Mouse (Mus musculus) lung, adult 2 months (tissue): ENCODE results near the gene Dusp1. TPM values are rescaled to one million over a fixed set of nuclear protein-coding genes. Genes with fewer than 3 reads are reported as not detected.
A peak's percentile ranks its signal among the peaks of the same experiment; 100 is the strongest.

Experiments
- DNase-seq: peaks from one replicate; pipeline ENCODE4 v3.0.0; 2022
- H3K4me1 ChIP-seq: fragments of 200-500 bp; 2 replicates; pipeline ENCODE4 v1.6.1; 2011; ENCODE audit warnings: low read length; ENCODE audit not compliant: control insufficient read depth, insufficient read depth
- H3K4me3 ChIP-seq: fragments of 200-500 bp; replicated peaks from 2 replicates; pipeline ENCODE3; 2011; ENCODE audit warnings: low read depth, mild to moderate bottlenecking, control low read depth, low read length; ENCODE audit errors: extremely low read depth
- CTCF ChIP-seq: fragments of 200-500 bp; IDR thresholded peaks from 2 replicates; pipeline ENCODE4 v1.5.1; 2011; ENCODE audit warnings: mild to moderate bottlenecking, low read length, control low read depth; ENCODE audit not compliant: insufficient read depth
- POLR2A ChIP-seq: fragments of 200-500 bp; IDR thresholded peaks from 2 replicates; pipeline ENCODE4 v1.6.1; 2011; ENCODE audit warnings: low read depth, mild to moderate bottlenecking, control low read depth, low read length, borderline replicate concordance; ENCODE audit errors: extremely low read depth
- WGBS: fragments of 180-500 bp; shearing (Covaris S2); methylation state at CpG from one replicate; pipeline ENCODE4 v1.1.7; 2018; 5-methylcytosine and 5-hydroxymethylcytosine counted together
- polyA plus RNA-seq: library from polyadenylated mRNA; depleted of rRNA; stranded (reverse); fragments of >200 nt; gene quantifications from 2 replicates; pipeline ENCODE4 v1.2.3, GENCODE M21; 2012

The Dusp1 gene
- polyA plus RNA-seq, 1 experiment: 233 TPM

GRCm38 (mm10) chr17:26530590-26531081, 31.3 kb downstream of the Dusp1 start:
- H3K4me1 ChIP-seq: peaks cover 10% of the 10 kb centered on the region
- TF ChIP-seq POLR2A (peak; percentile 9; the same call in 1 of the 2 replicates), CTCF (no peak)
- DNase-seq: no peak
- WGBS: 50% methylated on average over 3 of the region's 3 CpGs
- no peak overlapping the region for H3K4me3 ChIP-seq

GRCm38 (mm10) chr17:26529791-26530241, 32.1 kb downstream of the Dusp1 start:
- Histone ChIP-seq H3K4me3 (no peak overlapping the region), H3K4me1 (peaks cover 10% of the 10 kb centered on the region)
- TF ChIP-seq CTCF (no peak), POLR2A (no peak)
- WGBS: 55% methylated on average over 5 of the region's 5 CpGs
- DNase-seq: no peak

- WGBS: 70% methylated on average over 6 of the region's 6 CpGs
- TF ChIP-seq POLR2A (no peak), CTCF (no peak)
- DNase-seq: no peak
- peaks cover 7% of the 10 kb centered on the region for H3K4me1 ChIP-seq
- no peak overlapping the region for H3K4me3 ChIP-seq
These were observed 33.2 kb downstream of the Dusp1 start for GRCm38 (mm10) chr17:26528751-26529150.

DNA sequence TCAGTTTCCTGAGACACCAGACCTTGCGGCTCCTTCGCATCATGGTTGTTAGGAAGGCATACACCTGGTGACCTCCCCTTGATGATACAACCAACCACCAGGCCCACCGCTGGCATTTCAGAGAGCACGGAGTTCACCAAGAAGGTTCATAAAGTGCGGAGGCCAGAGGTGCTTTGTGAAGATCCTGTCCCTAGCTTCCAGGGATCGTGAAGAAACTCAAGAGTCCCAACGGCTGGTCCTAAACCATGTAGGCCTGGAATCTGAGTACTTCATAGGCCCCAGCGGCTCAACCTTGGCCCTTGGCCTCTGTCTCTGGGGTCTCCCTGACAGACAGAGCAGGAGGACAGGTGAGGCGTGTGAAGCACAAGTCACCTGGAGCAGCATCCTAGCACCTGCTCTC, 34.6 kb downstream of the Dusp1 start:
- peaks cover 3% of the 10 kb centered on the region for H3K4me1 ChIP-seq
- WGBS: 96% methylated on average over 9 of the region's 9 CpGs
- no peak for TF ChIP-seq CTCF
- TF ChIP-seq POLR2A: no peak
- no peak for DNase-seq
- H3K4me3 ChIP-seq: no peak overlapping the region

DNA sequence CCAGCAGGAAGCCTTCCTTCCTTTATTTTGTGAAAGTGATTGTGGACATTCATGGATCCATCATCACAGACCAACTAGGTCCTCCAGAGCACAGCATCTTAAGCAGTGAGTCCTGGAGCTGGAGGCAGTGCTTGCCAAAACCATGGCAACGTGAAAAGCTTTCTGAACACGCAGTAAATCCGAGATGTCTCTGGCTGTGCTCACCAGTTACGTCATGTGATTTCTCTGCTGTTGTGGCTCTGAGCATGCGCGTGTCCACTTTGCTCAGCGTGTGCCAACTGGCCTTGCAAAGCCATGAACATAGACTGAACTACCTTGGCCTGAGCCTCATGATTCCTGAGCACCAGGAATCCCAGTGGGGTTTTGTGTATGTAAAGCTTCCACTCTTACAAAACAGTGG, 36.6 kb downstream of the Dusp1 start:
- no peak for DNase-seq
- TF ChIP-seq POLR2A: no peak

GRCm38 (mm10) chr17:26524801-26525200, 37.1 kb downstream of the Dusp1 start:
- TF ChIP-seq CTCF (no peak), POLR2A (no peak)
- WGBS: 85% methylated on average over 4 of the region's 4 CpGs
- DNase-seq: no peak
- Histone ChIP-seq H3K4me1 (no peaks in the 10 kb centered on the region), H3K4me3 (no peak overlapping the region)

More for the DNA sequence above, 36.6 kb downstream of the Dusp1 start:
- Histone ChIP-seq H3K4me3 (no peak overlapping the region), H3K4me1 (peaks cover 2% of the 10 kb centered on the region)
- 70% methylated on average over 7 of the region's 7 CpGs for WGBS

GRCm38 (mm10) chr17:26524316-26524715, 37.6 kb downstream of the Dusp1 start:
- H3K4me3 ChIP-seq: no peak overlapping the region
- no peak for DNase-seq
- H3K4me1 ChIP-seq: no peaks in the 10 kb centered on the region
- no peak for TF ChIP-seq POLR2A
- TF ChIP-seq CTCF: no peak

GRCm38 (mm10) chr17:26522711-26523110, 39.2 kb downstream of the Dusp1 start:
- H3K4me1 ChIP-seq: no peaks in the 10 kb centered on the region
- H3K4me3 ChIP-seq: no peak overlapping the region
- no peak for DNase-seq
- no peak for TF ChIP-seq POLR2A
- TF ChIP-seq CTCF: no peak
- 55% methylated on average over 4 of the region's 4 CpGs for WGBS

DNA sequence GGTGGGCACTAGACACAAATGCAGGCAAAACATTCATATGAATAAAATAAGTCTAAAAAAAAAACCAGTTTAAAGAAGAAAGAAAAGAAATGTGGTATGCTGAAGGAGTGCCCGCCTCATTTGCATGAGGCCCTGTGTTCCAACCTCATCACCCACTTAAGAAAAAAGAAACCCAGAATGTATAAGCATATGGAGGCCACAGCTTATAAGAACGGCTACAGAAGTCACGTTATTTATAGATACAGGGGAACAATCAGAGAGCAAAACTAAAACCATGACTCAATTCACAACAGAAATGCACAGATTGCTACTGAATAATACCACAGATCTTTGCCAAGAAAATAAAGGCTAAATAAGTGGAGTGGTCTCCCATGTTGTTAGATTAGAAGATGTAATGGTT, 43.6 kb downstream of the Dusp1 start:
- no peak for TF ChIP-seq POLR2A
- no peak for TF ChIP-seq CTCF
- 71% methylated on average over 3 of the region's 3 CpGs for WGBS
- DNase-seq: no peak
- Histone ChIP-seq H3K4me3 (no peak overlapping the region), H3K4me1 (no peaks in the 10 kb centered on the region)

DNA sequence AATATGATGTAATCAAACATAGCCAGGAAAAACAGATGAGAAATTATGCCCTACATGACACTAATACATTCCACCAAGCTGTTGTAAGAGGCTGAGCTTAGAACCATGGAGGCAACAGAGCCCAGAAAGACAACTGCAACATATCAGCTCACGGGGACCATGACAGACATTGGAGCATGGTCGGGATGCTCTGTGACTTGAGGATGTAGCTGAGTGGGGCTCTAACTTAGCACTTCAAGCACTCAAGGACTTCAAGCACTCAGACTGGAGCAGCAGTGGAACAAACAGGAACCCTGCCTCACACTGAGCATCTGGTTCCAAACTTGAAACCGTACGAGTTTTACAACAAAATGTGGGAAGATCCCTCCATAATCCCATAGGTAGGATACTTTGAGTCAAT, 46.3 kb downstream of the Dusp1 start:
- TF ChIP-seq CTCF (no peak), POLR2A (no peak)
- 55% methylated on average over 4 of the region's 4 CpGs for WGBS
- Histone ChIP-seq H3K4me1 (0 out of 2 replicates have a peak, but pooled peaks cover 3% of the 10 kb centered on the region), H3K4me3 (no peak overlapping the region)
- no peak for DNase-seq
